Mouse (Mus musculus): Measurements from ENCODE around the gene Comp. TPM values are rescaled to one million over a fixed set of nuclear protein-coding genes. Genes with fewer than 3 reads are reported as not detected.

Comp gene
- polyA plus RNA-seq, 1 experiment from 2014 or later, result 0.42 TPM

DNA sequence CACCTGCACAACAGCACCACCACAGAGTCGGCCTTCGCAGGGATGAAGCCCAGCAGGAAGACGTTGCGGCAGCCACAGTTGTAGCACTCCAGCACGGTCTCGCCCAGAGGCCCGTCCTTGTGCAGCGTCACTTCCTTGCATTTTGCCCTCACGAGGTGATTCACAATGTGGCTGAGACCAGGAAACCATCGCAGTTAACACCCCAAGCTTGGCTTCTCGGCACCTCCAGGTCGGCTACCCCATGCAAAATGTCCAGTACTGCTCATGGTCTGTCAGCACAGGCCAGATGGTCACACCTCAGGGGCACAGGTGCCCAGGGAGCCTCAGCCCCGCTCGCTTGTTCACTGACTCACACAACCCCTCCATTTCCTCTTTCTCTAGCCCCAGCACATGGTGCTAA lies 31.4 kb upstream of the Comp start:
- no peak for TF ChIP-seq EP300 (optimal IDR thresholded peaks at IDR 0.05)
- no peak for TF ChIP-seq CTCF (IDR thresholded peaks at IDR 0.05; ENCODE audit: low read depth)

DNA sequence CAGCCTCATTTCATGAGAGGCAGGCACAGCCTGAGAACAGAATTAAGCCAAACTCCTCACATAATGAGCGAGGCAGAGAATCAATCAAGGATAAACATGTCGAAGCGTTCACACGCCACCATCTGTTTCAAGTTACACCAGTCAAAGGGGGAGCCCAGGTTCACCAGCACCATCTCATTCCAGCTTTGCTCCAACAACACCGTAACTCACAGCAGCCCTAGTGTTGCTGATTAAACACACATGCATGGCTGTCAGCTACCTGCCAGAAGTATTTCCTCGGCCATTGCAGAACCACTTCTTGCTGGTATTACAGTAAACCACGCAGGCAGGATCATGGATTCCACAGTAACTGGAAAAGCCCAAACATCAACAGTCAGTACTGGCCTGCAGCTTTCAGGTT lies 30.3 kb upstream of the Comp start:
- Histone ChIP-seq H3K4me3 (ENCODE audit: low read depth, low read length) (no peak overlapping the region), H3K36me3 (ENCODE audit: control insufficient read depth, insufficient read depth, low read length) (peaks cover 38% of the 10 kb centered on the region), H3K9me3 (ENCODE audit: control insufficient read depth, low read length) (no peaks in the 10 kb centered on the region), H3K27ac (replicated peaks) (no peak overlapping the region), H3K4me1 (replicated peaks; ENCODE audit: control insufficient read depth, insufficient read depth) (no peaks in the 10 kb centered on the region), H3K27me3 (ENCODE audit: control insufficient read depth, insufficient read depth, low read length) (no peaks in the 10 kb centered on the region), H3K9ac (ENCODE audit: low read length) (no peak overlapping the region), H3K4me2 (replicated peaks; ENCODE audit: low read depth) (no peak overlapping the region)
- WGBS, result 72% methylated on average over 7 of the region's 7 CpGs
- no peak for ATAC-seq (ENCODE audit: low FRiP score, low TSS enrichment)
- no peak for DNase-seq (ENCODE audit: low spot score)
- no peak for TF ChIP-seq CTCF (IDR thresholded peaks at IDR 0.05; ENCODE audit: low read depth)
- no peak for TF ChIP-seq EP300 (optimal IDR thresholded peaks at IDR 0.05)

More for the DNA sequence above, 31.4 kb upstream of the Comp start:
- 87% methylated on average over 14 of the region's 14 CpGs for WGBS
- Histone ChIP-seq H3K27ac (replicated peaks) (no peak overlapping the region), H3K36me3 (ENCODE audit: control insufficient read depth, insufficient read depth, low read length) (peaks cover 49% of the 10 kb centered on the region), H3K9me3 (ENCODE audit: control insufficient read depth, low read length) (no peaks in the 10 kb centered on the region), H3K9ac (ENCODE audit: low read length) (no peak overlapping the region), H3K27me3 (ENCODE audit: control insufficient read depth, insufficient read depth, low read length) (no peaks in the 10 kb centered on the region), H3K4me3 (ENCODE audit: low read depth, low read length) (no peak overlapping the region), H3K4me1 (replicated peaks; ENCODE audit: control insufficient read depth, insufficient read depth) (no peaks in the 10 kb centered on the region), H3K4me2 (replicated peaks; ENCODE audit: low read depth) (no peak overlapping the region)
- ATAC-seq (ENCODE audit: low FRiP score, low TSS enrichment), result no peak
- DNase-seq (ENCODE audit: low spot score), result no peak

GRCm38 (mm10) chr8:70343696-70344095 lies 29.7 kb upstream of the Comp start:
- Histone ChIP-seq H3K4me2 (replicated peaks; ENCODE audit: low read depth) (no peak overlapping the region), H3K9me3 (ENCODE audit: control insufficient read depth, low read length) (no peaks in the 10 kb centered on the region), H3K9ac (ENCODE audit: low read length) (no peak overlapping the region), H3K27me3 (ENCODE audit: control insufficient read depth, insufficient read depth, low read length) (no peaks in the 10 kb centered on the region), H3K4me1 (replicated peaks; ENCODE audit: control insufficient read depth, insufficient read depth) (no peaks in the 10 kb centered on the region), H3K27ac (replicated peaks) (no peak overlapping the region), H3K36me3 (ENCODE audit: control insufficient read depth, insufficient read depth, low read length) (peaks cover 33% of the 10 kb centered on the region), H3K4me3 (ENCODE audit: low read depth, low read length) (no peak overlapping the region)
- 54% methylated on average over 6 of the region's 6 CpGs for WGBS
- ATAC-seq (ENCODE audit: low FRiP score, low TSS enrichment) (no peak), DNase-seq (ENCODE audit: low spot score) (peak; percentile 61)
- TF ChIP-seq CTCF (IDR thresholded peaks at IDR 0.05; ENCODE audit: low read depth) (peak; percentile 77), EP300 (optimal IDR thresholded peaks at IDR 0.05) (no peak)

DNA sequence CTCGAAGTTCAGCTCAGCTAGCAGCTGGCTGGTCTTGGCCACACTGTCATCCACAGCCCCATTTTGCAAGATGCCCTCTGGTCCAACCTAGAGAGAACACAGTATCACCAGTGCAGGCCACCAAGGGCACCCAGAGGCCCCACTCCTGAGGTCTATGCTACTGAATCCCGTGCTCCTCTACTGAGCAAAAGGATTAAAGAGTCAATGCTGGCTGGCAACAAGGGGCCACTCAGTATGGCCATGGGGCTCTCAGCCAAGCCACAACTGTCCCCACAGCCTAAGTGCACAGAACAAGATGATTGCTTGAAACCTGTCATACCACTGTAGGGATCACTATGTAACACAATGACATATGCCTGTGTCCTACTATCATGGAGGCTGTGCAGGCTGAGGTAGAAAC lies 29.1 kb upstream of the Comp start:
- Histone ChIP-seq H3K9ac (ENCODE audit: low read length) (no peak overlapping the region), H3K27ac (replicated peaks) (no peak overlapping the region), H3K36me3 (ENCODE audit: control insufficient read depth, insufficient read depth, low read length) (peaks cover 36% of the 10 kb centered on the region), H3K4me2 (replicated peaks; ENCODE audit: low read depth) (no peak overlapping the region), H3K4me3 (ENCODE audit: low read depth, low read length) (no peak overlapping the region), H3K9me3 (ENCODE audit: control insufficient read depth, low read length) (no peaks in the 10 kb centered on the region), H3K4me1 (replicated peaks; ENCODE audit: control insufficient read depth, insufficient read depth) (no peaks in the 10 kb centered on the region), H3K27me3 (ENCODE audit: control insufficient read depth, insufficient read depth, low read length) (no peaks in the 10 kb centered on the region)
- ATAC-seq (ENCODE audit: low FRiP score, low TSS enrichment) (no peak), DNase-seq (ENCODE audit: low spot score) (no peak)
- TF ChIP-seq CTCF (IDR thresholded peaks at IDR 0.05; ENCODE audit: low read depth), result no peak
- TF ChIP-seq EP300 (optimal IDR thresholded peaks at IDR 0.05), result no peak
- WGBS, result 78% methylated on average over 2 of the region's 2 CpGs

GRCm38 (mm10) chr8:70347443-70347842 lies 25.9 kb upstream of the Comp start:
- Histone ChIP-seq H3K4me2 (replicated peaks; ENCODE audit: low read depth) (no peak overlapping the region), H3K9me3 (ENCODE audit: control insufficient read depth, low read length) (no peaks in the 10 kb centered on the region), H3K4me1 (replicated peaks; ENCODE audit: control insufficient read depth, insufficient read depth) (peaks cover 9% of the 10 kb centered on the region; the same call in 1 of the 2 replicates), H3K4me3 (ENCODE audit: low read depth, low read length) (no peak overlapping the region), H3K9ac (ENCODE audit: low read length) (no peak overlapping the region), H3K27me3 (ENCODE audit: control insufficient read depth, insufficient read depth, low read length) (no peaks in the 10 kb centered on the region), H3K36me3 (ENCODE audit: control insufficient read depth, insufficient read depth, low read length) (peaks cover 15% of the 10 kb centered on the region), H3K27ac (replicated peaks) (no peak overlapping the region)
- no peak for ATAC-seq (ENCODE audit: low FRiP score, low TSS enrichment)
- DNase-seq (ENCODE audit: low spot score), result no peak
- WGBS, result 69% methylated on average over 4 of the region's 4 CpGs
- TF ChIP-seq EP300 (optimal IDR thresholded peaks at IDR 0.05) (no peak), CTCF (IDR thresholded peaks at IDR 0.05; ENCODE audit: low read depth) (no peak)

DNA sequence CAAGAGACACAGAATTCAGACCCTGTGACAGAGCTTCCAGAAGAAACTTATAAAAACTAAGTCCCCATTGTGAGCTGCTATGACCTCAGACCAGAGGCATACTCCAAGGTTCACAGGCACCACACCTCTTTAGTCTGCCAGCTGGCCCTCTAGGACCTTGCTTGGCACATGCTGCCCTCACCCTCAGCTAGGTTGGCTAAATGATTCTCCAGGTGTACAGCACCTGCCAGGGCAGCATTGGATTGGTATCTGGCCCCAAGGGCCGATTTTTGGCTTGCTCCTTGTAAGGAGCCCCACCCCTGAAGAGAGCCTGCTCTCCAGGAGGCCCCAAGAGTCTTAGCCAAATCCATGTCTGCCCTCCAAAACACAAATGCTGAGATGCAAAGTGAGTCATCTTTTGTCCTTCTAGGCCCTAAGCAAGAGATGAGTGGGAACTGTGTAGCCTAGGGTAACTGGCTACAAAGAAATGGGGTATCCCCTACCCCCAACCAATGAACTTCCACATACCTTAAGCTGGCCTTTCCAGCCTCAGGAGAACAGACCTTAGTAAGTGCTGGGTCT lies 25.4 kb upstream of the Comp start:
- H3K9ac ChIP-seq (ENCODE audit: low read length), result no peak overlapping the region
- DNase-seq (ENCODE audit: low spot score) (no peak), ATAC-seq (ENCODE audit: low FRiP score, low TSS enrichment) (no peak)
- TF ChIP-seq EP300 (optimal IDR thresholded peaks at IDR 0.05) (no peak), CTCF (IDR thresholded peaks at IDR 0.05; ENCODE audit: low read depth) (no peak)
- WGBS, result 88% methylated on average over 1 of the region's 1 CpGs
- no peak overlapping the region for H3K4me3 ChIP-seq (ENCODE audit: low read depth, low read length)
- H3K36me3 ChIP-seq (ENCODE audit: control insufficient read depth, insufficient read depth, low read length), result peaks cover 11% of the 10 kb centered on the region
- H3K4me2 ChIP-seq (replicated peaks; ENCODE audit: low read depth), result no peak overlapping the region
- no peak overlapping the region for H3K27ac ChIP-seq (replicated peaks)
- no peaks in the 10 kb centered on the region for H3K27me3 ChIP-seq (ENCODE audit: control insufficient read depth, insufficient read depth, low read length)
- H3K4me1 ChIP-seq (replicated peaks; ENCODE audit: control insufficient read depth, insufficient read depth), result peaks cover 9% of the 10 kb centered on the region; the same call in 1 of the 2 replicates
- no peaks in the 10 kb centered on the region for H3K9me3 ChIP-seq (ENCODE audit: control insufficient read depth, low read length)
